Mouse (Mus musculus) spleen, adult 2 months (tissue): ENCODE measurements around the gene Sgpl1. TPM values are rescaled to one million over a fixed set of nuclear protein-coding genes. Genes with fewer than 3 reads are reported as not detected.

Source experiments
- DNase-seq, 2 experiments: peaks; one replicate each; pipeline versions ENCODE4 v3.0.0 to v3.0.0-alpha.2; 2012 to 2021; ENCODE audit warnings: low spot score in 2 of 2, low read depth in 1 of 2
- H3K27ac ChIP-seq: fragments of 200-500 bp; 2 replicates; pipeline ENCODE4 v1.5.1; 2012; ENCODE audit warnings: low read length, inconsistent platforms; ENCODE audit not compliant: insufficient read depth
- H3K27me3 ChIP-seq: fragments of 200-500 bp; 2 replicates; pipeline ENCODE4 v1.6.1; 2012; ENCODE audit warnings: mild to moderate bottlenecking, moderate library complexity, low read length, inconsistent platforms; ENCODE audit not compliant: control insufficient read depth, insufficient read depth
- H3K36me3 ChIP-seq: fragments of 200-500 bp; 2 replicates; pipeline ENCODE4 v1.6.1; 2012; ENCODE audit warnings: mild to moderate bottlenecking, low read length, inconsistent platforms; ENCODE audit not compliant: control insufficient read depth, insufficient read depth
- H3K4me1 ChIP-seq: fragments of 200-500 bp; 2 replicates; pipeline ENCODE4 v1.6.1; 2011; ENCODE audit warnings: inconsistent platforms; ENCODE audit not compliant: control insufficient read depth, insufficient read depth, insufficient read length
- H3K4me3 ChIP-seq: fragments of 200-500 bp; 2 replicates; pipeline ENCODE4 v1.5.1; 2011; ENCODE audit warnings: mild to moderate bottlenecking, inconsistent platforms; ENCODE audit not compliant: insufficient read depth, insufficient read length; ENCODE audit errors: extremely low read depth
- CTCF ChIP-seq: fragments of 200-500 bp; IDR thresholded peaks from 2 replicates; pipeline ENCODE4 v1.5.1; 2011; ENCODE audit warnings: mild to moderate bottlenecking, inconsistent platforms; ENCODE audit not compliant: insufficient read depth, insufficient read length, insufficient replicate concordance; ENCODE audit errors: extremely low read depth
- POLR2A ChIP-seq: fragments of 200-500 bp; IDR thresholded peaks from 2 replicates; pipeline ENCODE4 v1.6.1; 2011; ENCODE audit warnings: low read depth, low read length, inconsistent platforms
- WGBS: fragments of 180-500 bp; shearing (Covaris S2); methylation state at CpG from one replicate; pipeline ENCODE4 v1.1.7; 2018; 5-methylcytosine and 5-hydroxymethylcytosine counted together
- polyA plus RNA-seq: library from polyadenylated mRNA; depleted of rRNA; stranded (reverse); fragments of >200 nt; gene quantifications from 2 replicates; pipeline ENCODE4 v1.2.3, GENCODE M21; 2012

Gene Sgpl1
- polyA plus RNA-seq, 1 experiment, result 26.6 TPM

GRCm38 (mm10) chr10:61089170-61090142 is 58.0 kb downstream of the Sgpl1 start, which contains the start of gene Pcbd1:
TSS of gene Pcbd1 (plus strand) at chr10:61089331.
- peaks cover 5% of the 10 kb centered on the region for H3K4me1 ChIP-seq
- WGBS, result 21% methylated on average over 32 of the region's 33 CpGs
- no peak for DNase-seq
- H3K4me3 ChIP-seq, result no peak within 1 kb of the TSS; the same call in 1 of the 2 replicates
- H3K27me3 ChIP-seq, result no peaks in the 10 kb centered on the region
- TF ChIP-seq CTCF, result no peak
- no peak for TF ChIP-seq POLR2A
- no peak within 1 kb of the TSS for H3K27ac ChIP-seq
- H3K36me3 ChIP-seq, result no peaks in the 10 kb centered on the region

DNA sequence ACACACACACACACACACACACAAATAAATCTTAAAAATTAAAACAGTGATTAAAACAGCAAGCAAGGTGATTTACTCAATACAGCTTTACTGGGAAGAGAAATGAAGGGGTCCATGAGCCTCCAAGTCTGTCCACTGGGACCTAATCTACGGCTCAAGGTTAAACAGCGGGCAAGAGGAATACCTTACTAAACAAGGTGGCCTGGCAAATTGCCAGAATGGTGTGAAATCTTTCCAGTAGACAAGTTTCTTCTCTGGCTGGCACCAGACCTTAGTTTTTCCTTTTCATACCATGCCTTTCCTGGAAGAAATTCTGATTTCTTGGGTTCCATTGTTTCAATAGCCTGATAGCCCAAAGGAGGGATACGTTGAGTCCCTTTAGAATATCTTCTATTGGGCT is 59.0 kb downstream of the Sgpl1 start:
- DNase-seq, result no peak
- no peak for TF ChIP-seq CTCF
- no peak for TF ChIP-seq POLR2A
- Histone ChIP-seq H3K4me1 (peaks cover 5% of the 10 kb centered on the region), H3K27me3 (no peaks in the 10 kb centered on the region), H3K36me3 (no peaks in the 10 kb centered on the region), H3K4me3 (no peak overlapping the region), H3K27ac (no peak overlapping the region)
- 96% methylated on average over 3 of the region's 3 CpGs for WGBS

DNA sequence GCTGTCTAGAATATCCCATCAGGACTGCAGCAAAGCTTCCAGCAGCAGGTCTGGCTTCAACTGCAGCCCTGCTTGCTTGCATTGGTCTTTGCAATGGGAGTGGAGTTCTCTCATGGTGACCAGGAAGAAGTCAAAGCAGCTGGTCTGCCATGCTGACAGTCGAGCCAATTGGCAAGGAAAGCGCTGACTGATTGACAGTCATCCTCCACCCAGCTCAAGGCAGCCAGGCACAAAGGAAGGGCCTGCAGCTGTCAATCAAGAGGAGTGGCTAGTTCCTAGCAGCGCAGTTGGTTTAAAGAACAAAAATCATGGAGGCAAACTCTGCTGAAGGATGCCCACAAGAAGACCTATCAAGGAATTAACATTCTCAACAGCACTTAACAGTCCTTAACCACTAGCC is 61.0 kb downstream of the Sgpl1 start:
- Histone ChIP-seq H3K27ac (no peak overlapping the region), H3K4me1 (peaks cover 5% of the 10 kb centered on the region), H3K27me3 (no peaks in the 10 kb centered on the region), H3K36me3 (no peaks in the 10 kb centered on the region), H3K4me3 (no peak overlapping the region)
- WGBS, result 64% methylated on average over 3 of the region's 3 CpGs
- TF ChIP-seq POLR2A (no peak), CTCF (no peak)
- no peak for DNase-seq

DNA sequence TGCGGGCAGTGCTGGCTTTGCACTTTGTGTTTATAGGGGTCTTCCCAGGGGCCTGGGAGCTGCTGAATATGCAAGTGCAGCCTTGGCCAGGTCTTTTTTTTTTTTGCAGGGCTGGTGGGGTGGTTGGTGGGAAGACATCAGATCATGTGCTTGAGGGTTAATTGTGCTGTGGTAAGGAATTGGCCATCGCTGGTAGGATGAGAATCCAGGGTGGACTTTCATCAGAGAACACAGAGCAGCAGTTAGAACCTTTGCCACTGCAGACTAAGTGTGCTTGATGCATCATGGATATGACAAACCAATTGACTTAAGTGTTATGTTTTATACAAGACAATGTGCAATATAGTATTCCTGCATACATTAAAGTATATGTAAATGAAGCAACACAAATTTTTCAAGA is 62.1 kb downstream of the Sgpl1 start:
- no peaks in the 10 kb centered on the region for H3K27me3 ChIP-seq
- 95% methylated on average over 2 of the region's 2 CpGs for WGBS
- no peak overlapping the region for H3K27ac ChIP-seq
- TF ChIP-seq CTCF (no peak), POLR2A (no peak)
- no peaks in the 10 kb centered on the region for H3K36me3 ChIP-seq
- DNase-seq, result no peak
- no peak overlapping the region for H3K4me3 ChIP-seq
- H3K4me1 ChIP-seq, result peaks cover 5% of the 10 kb centered on the region

DNA sequence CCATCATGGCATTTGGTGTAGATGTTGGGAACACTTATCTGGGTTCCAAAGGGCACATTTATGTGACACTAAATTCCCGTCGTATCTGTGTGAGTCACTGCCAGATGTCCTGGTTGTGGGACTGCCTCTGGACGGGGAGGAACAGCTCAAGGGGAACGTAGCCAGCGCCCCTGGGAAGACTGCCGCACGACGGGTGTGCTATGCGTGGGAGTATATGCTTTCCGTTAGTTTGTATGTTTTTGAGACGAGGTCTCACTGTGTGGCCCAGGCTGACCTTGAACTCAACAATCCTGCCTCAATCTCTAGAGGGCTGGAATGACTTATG is 66.6 kb downstream of the Sgpl1 start:
- no peak overlapping the region for H3K4me3 ChIP-seq
- no peak for DNase-seq
- H3K36me3 ChIP-seq, result no peaks in the 10 kb centered on the region
- no peaks in the 10 kb centered on the region for H3K4me1 ChIP-seq
- no peak for TF ChIP-seq POLR2A
- no peak for TF ChIP-seq CTCF
- H3K27ac ChIP-seq, result no peak overlapping the region
- no peaks in the 10 kb centered on the region for H3K27me3 ChIP-seq
- 88% methylated on average over 11 of the region's 11 CpGs for WGBS

DNA sequence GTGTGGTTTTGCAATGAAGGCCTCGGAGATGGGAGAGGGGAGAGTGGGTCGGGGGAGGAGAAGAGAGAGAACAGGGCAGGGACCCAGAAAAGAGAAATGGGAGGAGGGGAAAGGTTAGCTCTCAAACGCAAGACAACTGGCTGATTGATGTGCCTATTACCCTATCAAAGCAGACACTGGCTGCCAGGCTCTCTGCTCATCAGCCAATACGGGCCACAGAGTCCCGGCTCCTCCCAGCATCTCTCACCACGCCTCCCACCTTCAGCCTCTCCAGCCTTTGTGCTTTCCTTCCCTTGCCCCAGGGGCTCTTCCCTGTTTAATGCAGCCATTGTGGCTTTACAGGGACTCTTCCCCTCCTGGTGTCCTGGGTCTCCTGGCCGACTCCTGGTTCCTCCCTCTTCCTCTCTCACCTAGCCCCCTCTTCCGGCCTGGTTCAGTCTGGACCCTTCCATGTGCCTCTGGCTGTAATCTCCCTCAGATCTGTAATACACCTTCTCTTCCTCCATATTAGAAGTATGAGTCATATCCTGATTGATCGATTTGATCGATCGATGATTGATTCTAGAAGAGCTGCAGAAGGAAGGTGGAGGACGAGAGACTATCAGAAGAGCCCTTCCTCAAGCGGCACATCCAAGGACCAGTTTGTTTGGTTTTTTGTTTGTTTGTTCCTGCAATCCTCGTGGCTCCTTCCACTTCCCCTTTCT is 67.1 kb downstream of the Sgpl1 start:
- no peak overlapping the region for H3K4me3 ChIP-seq
- no peak for TF ChIP-seq CTCF
- TF ChIP-seq POLR2A, result no peak
- WGBS, result 52% methylated on average over 14 of the region's 14 CpGs
- H3K27ac ChIP-seq, result no peak overlapping the region
- peak in 1 of 2 experiments; percentile 30 for DNase-seq
- H3K27me3 ChIP-seq, result no peaks in the 10 kb centered on the region
- H3K36me3 ChIP-seq, result no peaks in the 10 kb centered on the region
- H3K4me1 ChIP-seq, result no peaks in the 10 kb centered on the region

DNA sequence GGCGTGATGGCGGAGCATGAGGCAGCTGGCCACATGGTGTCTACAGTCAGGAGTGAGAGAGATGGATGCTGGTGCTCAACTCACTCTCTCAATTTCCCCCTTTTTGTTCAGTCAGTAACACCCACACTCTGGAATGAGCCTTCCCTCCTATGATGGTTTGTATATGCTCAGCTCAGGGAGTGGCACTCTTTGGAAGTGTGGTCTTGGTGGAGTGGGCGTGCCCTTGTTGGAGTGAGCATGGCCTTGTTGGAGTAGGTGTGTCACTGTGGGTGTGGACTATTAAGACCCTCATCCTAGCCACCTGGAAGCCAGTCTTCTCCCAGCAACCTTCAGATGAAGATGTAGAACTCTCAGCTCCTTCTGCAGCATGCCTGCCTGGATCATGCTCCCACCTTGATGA is 71.9 kb downstream of the Sgpl1 start:
- Histone ChIP-seq H3K4me1 (no peaks in the 10 kb centered on the region), H3K27me3 (no peaks in the 10 kb centered on the region), H3K27ac (no peak overlapping the region), H3K4me3 (no peak overlapping the region), H3K36me3 (no peaks in the 10 kb centered on the region)
- TF ChIP-seq CTCF (no peak), POLR2A (no peak)
- 93% methylated on average over 3 of the region's 3 CpGs for WGBS
- DNase-seq, result no peak
